In the genomic region with DNA sequence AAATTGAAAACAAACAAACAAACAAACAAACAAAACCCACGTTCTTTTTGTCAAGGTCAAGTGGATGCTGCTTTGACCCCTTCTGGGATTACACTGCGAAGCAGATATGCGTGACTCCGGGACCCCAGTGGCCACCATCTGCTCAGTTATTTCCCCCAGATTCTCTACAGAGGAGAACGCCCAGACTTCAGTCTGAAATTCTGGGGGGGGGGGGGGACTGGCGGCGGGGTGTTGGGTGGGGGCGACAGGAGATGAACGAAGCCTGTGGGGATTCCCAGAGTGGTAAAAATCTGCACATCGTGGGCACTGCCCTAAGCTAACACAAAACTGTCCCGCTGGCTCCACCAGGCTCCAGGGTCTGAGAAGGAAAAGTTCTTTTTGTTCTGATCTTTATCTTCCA, we compare ENCODE assay signal across 9 mouse cellular contexts. TPM values are rescaled to one million over a fixed set of nuclear protein-coding genes. Genes with fewer than 3 reads are reported as not detected.
DNase-seq lines count a peak whose midpoint lies in the region; ATAC-seq and TF ChIP-seq lines count a peak whose summit lies in the region.
"Had no signal": no experiment of that assay in that cellular context is flagged by ENCODE, and none has a peak within 500 bp of the region (broad histone marks: within the 10 kb centered on the region; RNA-seq: fewer than 3 reads in every experiment).

No protein-coding gene starts in this region.

- DNase-seq in heart, adult 11 months = peak; percentile 90
- no peak for DNase-seq in heart, postnatal 4 days
- no peak for DNase-seq in neural tube, embryonic 11.5 days (ENCODE audit: low spot score)
- DNase-seq in neural tube, embryonic 10.5 days (ENCODE audit: extremely low spot score, low spot score) = no peak
- no peak for DNase-seq in cerebellum, adult 2 months

- TF ChIP-seq POLR2A in cerebellum, adult 2 months (IDR thresholded peaks at IDR 0.05; ENCODE audit: borderline replicate concordance, insufficient read depth, low read length) = no peak

- 3% methylated on average over 11 of the region's 11 CpGs for WGBS in neural tube, embryonic 11.5 days
- WGBS in limb, embryonic 13.5 days = 3% methylated on average over 11 of the region's 11 CpGs
- WGBS in stomach, embryonic 16.5 days = 6% methylated on average over 11 of the region's 11 CpGs
- WGBS in cerebellum, adult 2 months = 27% methylated on average over 11 of the region's 11 CpGs

- peak overlapping the region; percentile 68 for H3K27ac ChIP-seq in neural tube, embryonic 11.5 days (ENCODE audit: low read depth, low read length)
- no peak overlapping the region for H3K27ac ChIP-seq in limb, embryonic 13.5 days
- H3K27ac ChIP-seq in stomach, embryonic 16.5 days (ENCODE audit: low read length) = no peak overlapping the region
- no peak overlapping the region for H3K27ac ChIP-seq in cerebellum, adult 2 months (ENCODE audit: insufficient read depth, low read length)

- H3K36me3 ChIP-seq in neural tube, embryonic 11.5 days (ENCODE audit: control insufficient read depth, insufficient read depth, low read length) = no peaks in the 10 kb centered on the region
- H3K36me3 ChIP-seq in limb, embryonic 13.5 days = no peaks in the 10 kb centered on the region
- no peaks in the 10 kb centered on the region for H3K36me3 ChIP-seq in stomach, embryonic 16.5 days (ENCODE audit: control insufficient read depth, insufficient read depth, low read length)

- TF ChIP-seq CTCF in cerebellum, adult 2 months (IDR thresholded peaks at IDR 0.05; ENCODE audit: borderline replicate concordance, insufficient read depth, low read depth, low read length) = no peak

- peak overlapping the region; percentile 95 for H3K4me2 ChIP-seq in neural tube, embryonic 11.5 days (ENCODE audit: low read depth)
- peak overlapping the region; percentile 85 for H3K4me2 ChIP-seq in limb, embryonic 13.5 days (replicated peaks)
- H3K4me2 ChIP-seq in stomach, embryonic 16.5 days (ENCODE audit: low read depth, low read length) = peak overlapping the region; percentile 92

- H3K9ac ChIP-seq in neural tube, embryonic 11.5 days (ENCODE audit: low read length) = peak overlapping the region; percentile 50; the same call in 1 of the 2 replicates
- H3K9ac ChIP-seq in limb, embryonic 13.5 days = no peak overlapping the region
- no peak overlapping the region for H3K9ac ChIP-seq in stomach, embryonic 16.5 days (ENCODE audit: low read length)

- ATAC-seq in neural tube, embryonic 11.5 days (ENCODE audit: insufficient read depth, low FRiP score, low TSS enrichment) = 0 out of 2 replicates have a peak, but pooled peaks have one; percentile 21
- ATAC-seq in limb, embryonic 13.5 days (ENCODE audit: low FRiP score, low read depth) = no peak
- no peak for ATAC-seq in stomach, embryonic 16.5 days (ENCODE audit: insufficient read depth, low FRiP score)
- no peak for ATAC-seq in CD4-positive, CD25-positive, alpha-beta regulatory T cell, adult 4 months

- H3K4me3 ChIP-seq in neural tube, embryonic 11.5 days (ENCODE audit: low read depth, low read length) = peak overlapping the region; percentile 59
- peak overlapping the region; percentile 54 for H3K4me3 ChIP-seq in limb, embryonic 13.5 days
- peak overlapping the region; percentile 50 for H3K4me3 ChIP-seq in stomach, embryonic 16.5 days (replicated peaks; ENCODE audit: low read length)
- H3K4me3 ChIP-seq in cerebellum, adult 2 months (replicated peaks; ENCODE audit: insufficient read depth, low read depth, low read length) = no peak overlapping the region

- H3K9me3 ChIP-seq in neural tube, embryonic 11.5 days (ENCODE audit: control insufficient read depth, low read length) = no peaks in the 10 kb centered on the region
- H3K9me3 ChIP-seq in limb, embryonic 13.5 days = no peaks in the 10 kb centered on the region
- no peaks in the 10 kb centered on the region for H3K9me3 ChIP-seq in stomach, embryonic 16.5 days (replicated peaks; ENCODE audit: control insufficient read depth, low read length)

- H3K4me1 ChIP-seq in neural tube, embryonic 11.5 days (ENCODE audit: control insufficient read depth, insufficient read depth, low read length) = peaks cover 30% of the 10 kb centered on the region
- H3K4me1 ChIP-seq in limb, embryonic 13.5 days = peaks cover 36% of the 10 kb centered on the region
- H3K4me1 ChIP-seq in stomach, embryonic 16.5 days (ENCODE audit: control insufficient read depth, insufficient read depth, low read length) = peaks cover 20% of the 10 kb centered on the region
- H3K4me1 ChIP-seq in cerebellum, adult 2 months (ENCODE audit: control insufficient read depth, insufficient read depth, low read length) = peaks cover 7% of the 10 kb centered on the region

- H3K27me3 ChIP-seq in neural tube, embryonic 11.5 days (ENCODE audit: control insufficient read depth, insufficient read depth, low read length) = peaks cover 12% of the 10 kb centered on the region
- H3K27me3 ChIP-seq in limb, embryonic 13.5 days = peaks cover 74% of the 10 kb centered on the region
- peaks cover 28% of the 10 kb centered on the region for H3K27me3 ChIP-seq in stomach, embryonic 16.5 days (ENCODE audit: control insufficient read depth, insufficient read depth, low read length)
- H3K27me3 ChIP-seq in cerebellum, adult 2 months (ENCODE audit: control insufficient read depth, insufficient read depth, low read length) = peaks cover 4% of the 10 kb centered on the region

RNA-seq across cellular contexts. Expression of gene Tcf15, which starts 0.8 kb away (rescaled TPM):
- 10 to 100 TPM; 29.6 to 38.0 TPM for total RNA-seq in heart, postnatal 4 days (2021)
- 40.9 and 41.0 TPM in 2 replicates for polyA plus RNA-seq in neural tube, embryonic 11.5 days (2014; fragmentation: Nextera tagmentation; extraction: Ambion mirVana)
- 7.6 and 8.8 TPM in 2 replicates for polyA plus RNA-seq in limb, embryonic 13.5 days (2015; fragmentation: Nextera tagmentation; extraction: Ambion mirVana)
- 3.0 and 5.7 TPM in 2 replicates for polyA plus RNA-seq in stomach, embryonic 16.5 days (2015; fragmentation: Nextera tagmentation; extraction: Ambion mirVana)
- 2.6 TPM in 2 replicates for polyA plus RNA-seq in cerebellum, adult 2 months (2012; rRNA removed)
- not detected for polyA plus RNA-seq in CD4-positive, CD25-positive, alpha-beta regulatory T cell, adult 4 months (2017; shearing (Covaris generic))
- polyA plus RNA-seq: C2C12 had no signal

RNA-seq across cellular contexts. Expression of gene Srxn1, which starts 37.3 kb away (rescaled TPM):
- 1 to 10 TPM; 9.0 TPM for total RNA-seq in heart, postnatal 4 days (2021)
- polyA plus RNA-seq in neural tube, embryonic 11.5 days (2014; fragmentation: Nextera tagmentation; extraction: Ambion mirVana) = 17.5 and 18.8 TPM in 2 replicates
- polyA plus RNA-seq in limb, embryonic 13.5 days (2015; fragmentation: Nextera tagmentation; extraction: Ambion mirVana) = 9.4 and 10.5 TPM in 2 replicates
- polyA plus RNA-seq in stomach, embryonic 16.5 days (2015; fragmentation: Nextera tagmentation; extraction: Ambion mirVana) = 13.8 and 14.4 TPM in 2 replicates
- 138 TPM in 2 replicates for polyA plus RNA-seq in cerebellum, adult 2 months (2012; rRNA removed)
- polyA plus RNA-seq in CD4-positive, CD25-positive, alpha-beta regulatory T cell, adult 4 months (2017; shearing (Covaris generic)) = 1 to 10 TPM; 2.2 to 3.0 TPM
